Mouse (Mus musculus) liver, embryonic 14.5 days (tissue): ENCODE data around the gene Oas2. TPM values are rescaled to one million over a fixed set of nuclear protein-coding genes. Genes with fewer than 3 reads are reported as not detected.

ENCODE experiments used
- ATAC-seq: fragments of 200-750 bp; cut with Nextera tagmentation; 2 replicates; pipeline ENCODE4 v1.8.0; 2017; ENCODE audit warnings: moderate number of reproducible peaks, mild to moderate bottlenecking, moderate library complexity; ENCODE audit not compliant: insufficient read depth
- DNase-seq, 3 experiments: peaks; one replicate each; pipeline ENCODE4 v3.0.0-alpha.2; 2012 to 2013; ENCODE audit warnings: low read depth in 3 of 3, low spot score in 3 of 3
- H3K27ac ChIP-seq: fragments of 300-500 bp; sonication (generic); 2 replicates; pipeline ENCODE4 v1.5.1; 2014; ENCODE audit warnings: moderate library complexity, mild to moderate bottlenecking, control low read depth, inconsistent platforms
- H3K27me3 ChIP-seq: fragments of 300-500 bp; sonication (generic); 2 replicates; pipeline ENCODE4 v1.6.1; 2014; ENCODE audit warnings: mild to moderate bottlenecking, low read length, moderate library complexity; ENCODE audit not compliant: control insufficient read depth, insufficient read depth
- H3K36me3 ChIP-seq: fragments of 300-500 bp; sonication (generic); replicated peaks from 2 replicates; pipeline ENCODE4 v1.6.1; 2014; ENCODE audit warnings: low read depth; ENCODE audit not compliant: control insufficient read depth, insufficient read depth
- H3K4me1 ChIP-seq, 2 experiments: fragments of 200-500 bp in 1 of 2; fragments of 300-500 bp in 1 of 2; sonication (generic) in 1 of 2; replicated peaks; 2 replicates each; pipeline ENCODE4 v1.6.1; 2012 to 2014; ENCODE audit warnings: antibody characterized with exemption in 1 of 2, inconsistent platforms in 1 of 2, low read length in 1 of 2; ENCODE audit not compliant: control insufficient read depth in 2 of 2, insufficient read depth in 2 of 2
- H3K4me2 ChIP-seq: fragments of 300-500 bp; sonication (generic); 2 replicates; pipeline ENCODE4 v1.6.1; 2014; ENCODE audit warnings: low read depth, mild to moderate bottlenecking, control low read depth, moderate library complexity
- H3K4me3 ChIP-seq, 2 experiments: fragments of 200-500 bp in 1 of 2; fragments of 300-500 bp in 1 of 2; sonication (generic) in 1 of 2; 2 replicates each; pipeline ENCODE4 v1.5.1; 2012 to 2014; ENCODE audit warnings: low read depth in 2 of 2, low read length in 2 of 2, mild to moderate bottlenecking in 2 of 2, control low read depth in 1 of 2, inconsistent platforms in 1 of 2, moderate library complexity in 1 of 2; ENCODE audit not compliant: insufficient read depth in 1 of 2
- H3K9ac ChIP-seq: fragments of 300-500 bp; sonication (generic); replicated peaks from 2 replicates; pipeline ENCODE4 v1.6.1; 2014; ENCODE audit warnings: mild to moderate bottlenecking, control low read depth, moderate library complexity
- H3K9me3 ChIP-seq: fragments of 300-500 bp; sonication (generic); 2 replicates; pipeline ENCODE4 v1.6.1; 2016; ENCODE audit warnings: low read length, mixed read lengths; ENCODE audit not compliant: control insufficient read depth
- CTCF ChIP-seq: IDR thresholded peaks from 2 replicates; pipeline ENCODE4 v1.5.1; 2016; ENCODE audit warnings: antibody characterized with exemption, low read depth, control low read depth
- EP300 ChIP-seq: IDR thresholded peaks from 2 replicates; pipeline ENCODE4 v1.6.1; 2016; ENCODE audit warnings: antibody characterized with exemption, low read depth
- WGBS: fragments of 180-500 bp; shearing (Covaris S2); extraction: QIAGEN DNeasy Blood & Tissue Kit; methylation state at CpG from one replicate; pipeline ENCODE4 v1.1.7; 2014; ENCODE audit not compliant: insufficient replicate concordance; 5-methylcytosine and 5-hydroxymethylcytosine counted together
- polyA plus RNA-seq, 2 experiments: library from polyadenylated mRNA; depleted of rRNA in 1 of 2; stranded (reverse) in 1 of 2; unstranded in 1 of 2; fragments of >200 nt; fragmentation: Nextera tagmentation in 1 of 2; extraction: Ambion mirVana in 1 of 2; gene quantifications; 2 replicates each; pipeline versions ENCODE4 v1.2.1 to v1.2.3; 2012 to 2014

Oas2 gene
- polyA plus RNA-seq, 2 experiments: 0.47 to 1.1 TPM

DNA sequence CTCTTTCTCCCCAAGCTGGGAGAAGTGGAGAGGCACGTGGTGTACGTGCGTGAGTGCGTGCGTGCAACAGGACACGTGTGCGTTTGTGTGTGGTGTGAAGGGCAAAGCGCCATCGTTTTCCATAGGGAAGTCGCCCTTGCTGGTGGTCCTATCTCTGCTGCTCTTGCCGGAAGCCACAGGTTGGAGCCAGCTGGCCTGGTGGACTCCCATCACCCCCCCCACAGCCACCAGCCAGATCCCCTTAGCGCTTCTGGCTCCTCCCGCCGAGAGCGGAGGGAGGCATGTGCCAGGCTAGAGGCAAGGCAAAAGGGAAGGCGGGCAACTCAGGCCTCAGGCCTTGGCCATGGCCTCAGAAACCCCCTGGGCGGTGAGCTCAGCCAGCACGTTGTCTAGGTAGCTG lies 68.7 kb downstream of the Oas2 start:
- Histone ChIP-seq H3K9ac (no peak overlapping the region), H3K9me3 (no peaks in the 10 kb centered on the region)

More for the DNA sequence above, 68.7 kb downstream of the Oas2 start:
- Histone ChIP-seq H3K4me2 (no peak overlapping the region), H3K27ac (no peak overlapping the region), H3K36me3 (no peaks in the 10 kb centered on the region), H3K4me1 (no peaks in the 10 kb centered on the region), H3K4me3 (no peak overlapping the region), H3K27me3 (peaks cover 20% of the 10 kb centered on the region)
- 75% methylated on average over 18 of the region's 18 CpGs for WGBS
- ATAC-seq: no peak
- TF ChIP-seq EP300: no peak
- TF ChIP-seq CTCF: no peak
- DNase-seq: no peak

Other genes starting within 250 kb of the Oas2 start
- 4.3 TPM in 2 replicates for gene Plbd2, start 246.2 kb downstream of the Oas2 start, polyA plus RNA-seq (2012; rRNA removed)
- 10.3 and 12.3 TPM in 2 replicates for gene Plbd2, start 246.2 kb downstream of the Oas2 start, polyA plus RNA-seq (2014; fragmentation: Nextera tagmentation; extraction: Ambion mirVana)
- 5.2 TPM in 2 replicates for gene Slc8b1, start 238.7 kb downstream of the Oas2 start, polyA plus RNA-seq (2012; rRNA removed)
- 1.4 and 2.6 TPM in 2 replicates for gene Slc8b1, start 238.7 kb downstream of the Oas2 start, polyA plus RNA-seq (2014; fragmentation: Nextera tagmentation; extraction: Ambion mirVana)
- gene Tpcn1, start 161.2 kb downstream of the Oas2 start, polyA plus RNA-seq (2012; rRNA removed): 19.3 and 19.8 TPM in 2 replicates
- 17.8 and 18.2 TPM in 2 replicates for gene Tpcn1, start 161.2 kb downstream of the Oas2 start, polyA plus RNA-seq (2014; fragmentation: Nextera tagmentation; extraction: Ambion mirVana)
- gene Iqcd, start 160.8 kb downstream of the Oas2 start, polyA plus RNA-seq (2012; rRNA removed): 0.91 and 2.0 TPM in 2 replicates
- gene Iqcd, start 160.8 kb downstream of the Oas2 start, polyA plus RNA-seq (2014; fragmentation: Nextera tagmentation; extraction: Ambion mirVana): 1.0 and 1.4 TPM in 2 replicates
- 5.2 and 5.9 TPM in 2 replicates for gene Rita1, start 137.3 kb downstream of the Oas2 start, polyA plus RNA-seq (2012; rRNA removed)
- 2.1 and 2.8 TPM in 2 replicates for gene Rita1, start 137.3 kb downstream of the Oas2 start, polyA plus RNA-seq (2014; fragmentation: Nextera tagmentation; extraction: Ambion mirVana)
- gene Ddx54, start 137.1 kb downstream of the Oas2 start, polyA plus RNA-seq (2012; rRNA removed): 9.9 and 12.4 TPM in 2 replicates
- gene Ddx54, start 137.1 kb downstream of the Oas2 start, polyA plus RNA-seq (2014; fragmentation: Nextera tagmentation; extraction: Ambion mirVana): 9.9 and 10.1 TPM in 2 replicates
- not detected in 2 replicates for gene Cfap73, start 115.6 kb downstream of the Oas2 start, polyA plus RNA-seq (2012; rRNA removed)
- not detected in 2 replicates for gene Cfap73, start 115.6 kb downstream of the Oas2 start, polyA plus RNA-seq (2014; fragmentation: Nextera tagmentation; extraction: Ambion mirVana)
- 0.10 and 0.18 TPM in 2 replicates for gene Rasal1, start 101.0 kb downstream of the Oas2 start, polyA plus RNA-seq (2012; rRNA removed)
- gene Rasal1, start 101.0 kb downstream of the Oas2 start, polyA plus RNA-seq (2014; fragmentation: Nextera tagmentation; extraction: Ambion mirVana): 0.17 TPM in 1 of 2 replicates, not detected in the other
- gene Dtx1, start 37.9 kb downstream of the Oas2 start, polyA plus RNA-seq (2012; rRNA removed): 0.03 and 0.41 TPM in 2 replicates
- 0.05 TPM in 1 of 2 replicates, not detected in the other for gene Dtx1, start 37.9 kb downstream of the Oas2 start, polyA plus RNA-seq (2014; fragmentation: Nextera tagmentation; extraction: Ambion mirVana)
- 0.18 and 0.31 TPM in 2 replicates for gene Oas3, start 27.8 kb upstream of the Oas2 start, polyA plus RNA-seq (2012; rRNA removed)
- gene Oas3, start 27.8 kb upstream of the Oas2 start, polyA plus RNA-seq (2014; fragmentation: Nextera tagmentation; extraction: Ambion mirVana): 0.03 and 0.23 TPM in 2 replicates
- not detected in 2 replicates for gene Oas1e, start 45.7 kb upstream of the Oas2 start, polyA plus RNA-seq (2012; rRNA removed)
- not detected in 2 replicates for gene Oas1e, start 45.7 kb upstream of the Oas2 start, polyA plus RNA-seq (2014; fragmentation: Nextera tagmentation; extraction: Ambion mirVana)
- 0.21 TPM in 2 replicates for gene Oas1c, start 62.7 kb upstream of the Oas2 start, polyA plus RNA-seq (2012; rRNA removed)
- 0.08 and 0.27 TPM in 2 replicates for gene Oas1c, start 62.7 kb upstream of the Oas2 start, polyA plus RNA-seq (2014; fragmentation: Nextera tagmentation; extraction: Ambion mirVana)
- gene Oas1f, start 97.5 kb upstream of the Oas2 start, polyA plus RNA-seq (2012; rRNA removed): not detected in 2 replicates
- gene Oas1f, start 97.5 kb upstream of the Oas2 start, polyA plus RNA-seq (2014; fragmentation: Nextera tagmentation; extraction: Ambion mirVana): not detected in 2 replicates
- gene Oas1h, start 111.6 kb upstream of the Oas2 start, polyA plus RNA-seq (2012; rRNA removed): not detected in 2 replicates
- not detected in 2 replicates for gene Oas1h, start 111.6 kb upstream of the Oas2 start, polyA plus RNA-seq (2014; fragmentation: Nextera tagmentation; extraction: Ambion mirVana)
- gene Oas1g, start 137.8 kb upstream of the Oas2 start, polyA plus RNA-seq (2012; rRNA removed): 0.42 and 0.56 TPM in 2 replicates
- gene Oas1g, start 137.8 kb upstream of the Oas2 start, polyA plus RNA-seq (2014; fragmentation: Nextera tagmentation; extraction: Ambion mirVana): 0.46 and 0.66 TPM in 2 replicates
- 1.6 and 1.7 TPM in 2 replicates for gene Oas1a, start 157.7 kb upstream of the Oas2 start, polyA plus RNA-seq (2012; rRNA removed)
- 2.2 and 2.4 TPM in 2 replicates for gene Oas1a, start 157.7 kb upstream of the Oas2 start, polyA plus RNA-seq (2014; fragmentation: Nextera tagmentation; extraction: Ambion mirVana)
- not detected in 2 replicates for gene Oas1d, start 164.7 kb upstream of the Oas2 start, polyA plus RNA-seq (2012; rRNA removed)
- gene Oas1d, start 164.7 kb upstream of the Oas2 start, polyA plus RNA-seq (2014; fragmentation: Nextera tagmentation; extraction: Ambion mirVana): not detected in 2 replicates